Mouse (Mus musculus) embryonic fibroblast, embryonic 13.5 days (primary cell): Measurements from ENCODE around the gene Hip1.

Experiments
- CTCF ChIP-seq: IDR thresholded peaks from 2 replicates; pipeline ENCODE4 v1.5.1; 2011; ENCODE audit warnings: mild to moderate bottlenecking, control low read depth, low read length, moderate library complexity, borderline replicate concordance; ENCODE audit not compliant: insufficient read depth
- POLR2A ChIP-seq: IDR thresholded peaks from 2 replicates; pipeline ENCODE4 v1.6.1; 2011; ENCODE audit warnings: low read depth, mild to moderate bottlenecking, control low read depth, low read length, moderate library complexity

DNA sequence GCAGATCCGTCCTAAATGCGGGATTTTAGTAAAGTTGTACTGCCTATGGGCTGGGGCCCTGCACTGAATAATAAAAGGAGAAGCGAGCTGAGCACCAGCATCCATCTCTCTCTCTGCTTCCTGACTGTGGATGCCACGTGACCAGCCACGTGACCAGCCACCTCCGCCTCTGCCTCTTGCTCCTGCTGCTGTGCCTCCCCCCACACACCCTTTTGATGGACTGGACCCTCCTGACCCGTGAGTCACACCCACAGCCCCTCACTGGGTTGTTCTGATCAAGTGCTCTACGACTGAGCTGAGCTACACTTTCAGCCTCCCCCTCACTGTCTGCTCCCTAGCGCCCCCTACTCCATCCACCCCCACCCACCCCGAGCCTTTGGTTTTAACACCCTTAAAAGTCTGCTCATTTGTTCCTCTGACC is 7.1 kb downstream of the Hip1 start:
- no peak for TF ChIP-seq POLR2A
- no peak for TF ChIP-seq CTCF
